Mouse (Mus musculus) stomach, postnatal 0 days (tissue): ENCODE data around the gene Cox5a. TPM values are rescaled to one million over a fixed set of nuclear protein-coding genes. Genes with fewer than 3 reads are reported as not detected.
A peak's percentile ranks its signal among the peaks of the same experiment; 100 is the strongest.

Source experiments
- ATAC-seq: fragments of 200-750 bp; cut with Nextera tagmentation; 2 replicates; pipeline ENCODE4 v1.8.0; 2017; ENCODE audit not compliant: low FRiP score, low TSS enrichment
- DNase-seq: peaks from one replicate; pipeline ENCODE4 v3.0.0-alpha.2; 2016; ENCODE audit warnings: low spot score
- H3K27ac ChIP-seq: fragments of 300-500 bp; sonication (generic); replicated peaks from 2 replicates; pipeline ENCODE4 v1.5.1; 2014; ENCODE audit warnings: mild to moderate bottlenecking, control low read depth
- H3K27me3 ChIP-seq: fragments of 300-500 bp; sonication (generic); 2 replicates; pipeline ENCODE4 v1.6.1; 2014; ENCODE audit warnings: low read length; ENCODE audit not compliant: control insufficient read depth, insufficient read depth
- H3K36me3 ChIP-seq: fragments of 300-500 bp; sonication (generic); 2 replicates; pipeline ENCODE4 v1.6.1; 2014; ENCODE audit warnings: low read length, mixed read lengths; ENCODE audit not compliant: control insufficient read depth, insufficient read depth
- H3K4me1 ChIP-seq: fragments of 300-500 bp; sonication (generic); replicated peaks from 2 replicates; pipeline ENCODE4 v1.6.1; 2014; ENCODE audit warnings: antibody characterized with exemption; ENCODE audit not compliant: control insufficient read depth, insufficient read depth
- H3K4me2 ChIP-seq: fragments of 300-500 bp; sonication (generic); replicated peaks from 2 replicates; pipeline ENCODE4 v1.6.1; 2014; ENCODE audit warnings: low read depth, mild to moderate bottlenecking, control low read depth, moderate library complexity
- H3K4me3 ChIP-seq: fragments of 300-500 bp; sonication (generic); 2 replicates; pipeline ENCODE4 v1.5.1; 2014; ENCODE audit warnings: low read depth, low read length, control low read depth
- H3K9ac ChIP-seq: fragments of 300-500 bp; sonication (generic); 2 replicates; pipeline ENCODE4 v1.6.1; 2014; ENCODE audit warnings: mild to moderate bottlenecking, low read length, control low read depth, mixed read lengths
- H3K9me3 ChIP-seq: fragments of 300-500 bp; sonication (generic); 2 replicates; pipeline ENCODE4 v1.6.1; 2016; ENCODE audit warnings: low read length; ENCODE audit not compliant: control insufficient read depth
- CTCF ChIP-seq: IDR thresholded peaks from 2 replicates; pipeline ENCODE4 v1.5.1; 2016; ENCODE audit warnings: antibody characterized with exemption, low read depth, mild to moderate bottlenecking, moderate library complexity
- EP300 ChIP-seq: optimal IDR thresholded peaks from 2 replicates; pipeline ENCODE3; 2016; ENCODE audit warnings: antibody characterized with exemption
- WGBS: fragments of 180-500 bp; shearing (Covaris S2); extraction: QIAGEN DNeasy Blood & Tissue Kit; methylation state at CpG from one replicate; pipeline ENCODE4 v1.1.7; 2014; 5-methylcytosine and 5-hydroxymethylcytosine counted together
- polyA plus RNA-seq: library from polyadenylated mRNA; unstranded; fragments of >200 nt; fragmentation: Nextera tagmentation; extraction: Ambion mirVana; gene quantifications from 2 replicates; pipeline ENCODE4 v1.2.1, GENCODE M21; 2015

The Cox5a gene
- polyA plus RNA-seq, 1 experiment from 2014 or later: 1,062 TPM

- H3K4me3 ChIP-seq: no peak overlapping the region
- H3K4me1 ChIP-seq: peaks cover 14% of the 10 kb centered on the region
- H3K36me3 ChIP-seq: peaks cover 7% of the 10 kb centered on the region
- TF ChIP-seq CTCF (no peak), EP300 (no peak)
- no peak overlapping the region for H3K4me2 ChIP-seq
- no peaks in the 10 kb centered on the region for H3K27me3 ChIP-seq
- no peak for DNase-seq
- 20% methylated on average over 10 of the region's 10 CpGs for WGBS
- ATAC-seq: no peak
- H3K27ac ChIP-seq: peak overlapping the region; percentile 73
- H3K9ac ChIP-seq: 0 out of 2 replicates have a peak overlapping the region, but pooled peaks have one; percentile 8
- no peaks in the 10 kb centered on the region for H3K9me3 ChIP-seq
These were observed 44.7 kb downstream of the Cox5a start for GRCm38 (mm10) chr9:57565741-57566221.

DNA sequence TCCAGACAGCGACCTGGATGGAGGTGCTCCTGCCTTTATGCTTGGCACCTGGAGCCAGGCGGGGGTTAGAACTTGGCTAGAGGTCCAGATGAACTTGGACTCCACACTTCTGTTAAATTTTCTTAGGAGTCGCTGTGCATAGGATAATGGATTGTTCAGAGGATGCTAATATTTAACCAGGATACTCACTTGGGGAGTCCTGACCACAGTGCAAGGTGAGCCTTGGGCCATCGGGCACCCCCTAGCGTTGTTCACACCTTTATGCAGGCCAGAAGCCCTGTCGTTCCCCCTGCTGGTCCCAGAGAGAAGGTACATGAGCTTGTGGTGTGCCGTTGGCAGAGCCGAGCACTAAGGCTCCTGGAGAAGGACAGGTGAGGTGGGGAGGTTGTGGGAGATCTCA, 45.8 kb downstream of the Cox5a start:
- TF ChIP-seq CTCF (peak; percentile 68), EP300 (no peak)
- no peak overlapping the region for H3K9ac ChIP-seq
- ATAC-seq (peak; percentile 14; the same call in 1 of the 2 replicates), DNase-seq (peak; percentile 48)
- no peak overlapping the region for H3K27ac ChIP-seq
- H3K4me3 ChIP-seq: no peak overlapping the region
- H3K27me3 ChIP-seq: no peaks in the 10 kb centered on the region
- 53% methylated on average over 8 of the region's 8 CpGs for WGBS
- H3K9me3 ChIP-seq: no peaks in the 10 kb centered on the region
- no peak overlapping the region for H3K4me2 ChIP-seq
- peaks cover 10% of the 10 kb centered on the region for H3K4me1 ChIP-seq
- peaks cover 7% of the 10 kb centered on the region for H3K36me3 ChIP-seq

- Histone ChIP-seq H3K27me3 (no peaks in the 10 kb centered on the region), H3K9ac (no peak overlapping the region), H3K36me3 (peaks cover 7% of the 10 kb centered on the region), H3K4me2 (no peak overlapping the region), H3K4me3 (no peak overlapping the region), H3K4me1 (peaks cover 2% of the 10 kb centered on the region), H3K27ac (peak overlapping the region; percentile 18; the same call in 1 of the 2 replicates), H3K9me3 (no peaks in the 10 kb centered on the region)
- DNase-seq (no peak), ATAC-seq (no peak)
- WGBS: 89% methylated on average over 6 of the region's 6 CpGs
- no peak for TF ChIP-seq EP300
- no peak for TF ChIP-seq CTCF
These were observed 47.4 kb downstream of the Cox5a start for GRCm38 (mm10) chr9:57568500-57568899.

GRCm38 (mm10) chr9:57574397-57574796, 53.3 kb downstream of the Cox5a start:
- ATAC-seq (no peak), DNase-seq (no peak)
- no peak for TF ChIP-seq CTCF
- TF ChIP-seq EP300: no peak
- no peaks in the 10 kb centered on the region for H3K4me1 ChIP-seq
- H3K27ac ChIP-seq: no peak overlapping the region
- no peak overlapping the region for H3K9ac ChIP-seq
- no peaks in the 10 kb centered on the region for H3K9me3 ChIP-seq
- no peak overlapping the region for H3K4me2 ChIP-seq
- H3K27me3 ChIP-seq: no peaks in the 10 kb centered on the region
- H3K36me3 ChIP-seq: peaks cover 14% of the 10 kb centered on the region
- H3K4me3 ChIP-seq: no peak overlapping the region

- H3K27ac ChIP-seq: no peak overlapping the region
- ATAC-seq: no peak
- H3K4me1 ChIP-seq: no peaks in the 10 kb centered on the region
- 60% methylated on average over 3 of the region's 3 CpGs for WGBS
- H3K9ac ChIP-seq: no peak overlapping the region
- H3K27me3 ChIP-seq: no peaks in the 10 kb centered on the region
- H3K9me3 ChIP-seq: no peaks in the 10 kb centered on the region
- no peak overlapping the region for H3K4me3 ChIP-seq
- peaks cover 22% of the 10 kb centered on the region for H3K36me3 ChIP-seq
- TF ChIP-seq EP300: no peak
- TF ChIP-seq CTCF: no peak
- DNase-seq: no peak
- H3K4me2 ChIP-seq: no peak overlapping the region
These were observed 54.5 kb downstream of the Cox5a start for GRCm38 (mm10) chr9:57575577-57575976.

DNA sequence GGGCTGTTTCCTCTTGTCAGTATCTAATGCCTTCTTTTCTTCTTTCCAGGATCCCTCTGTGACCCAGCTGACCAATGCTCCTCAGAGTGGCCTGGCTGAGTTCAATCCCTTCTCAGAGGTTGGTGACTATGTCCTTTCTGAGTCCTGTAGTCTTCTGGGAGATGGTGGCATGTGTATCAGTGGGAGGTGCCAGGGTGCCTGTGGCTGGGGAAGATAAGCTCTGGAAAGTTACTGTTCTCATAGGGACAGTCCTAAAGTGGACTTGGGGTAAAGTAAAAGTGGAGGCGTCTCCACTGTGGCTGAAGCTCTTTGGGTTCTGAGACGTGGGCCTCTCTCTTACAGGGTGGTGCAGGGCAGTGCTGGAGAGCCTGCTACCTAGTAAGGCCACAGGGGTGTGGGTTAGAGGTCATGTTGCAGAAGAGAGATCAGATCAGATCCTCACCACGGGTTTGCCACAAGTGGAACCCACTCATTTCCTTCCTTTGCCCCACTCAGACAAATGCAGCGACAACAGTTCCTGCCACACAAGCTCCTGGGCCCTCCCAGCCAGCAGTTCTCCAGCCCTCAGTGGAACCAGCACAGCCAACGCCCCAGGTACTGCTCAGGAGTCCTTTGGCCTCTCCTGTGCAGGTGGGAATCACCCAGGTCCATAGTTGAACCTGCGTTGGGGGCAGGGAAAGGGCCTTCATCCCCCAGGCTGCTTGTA, 56.2 kb downstream of the Cox5a start:
- TF ChIP-seq CTCF (no peak), EP300 (no peak)
- Histone ChIP-seq H3K9me3 (no peaks in the 10 kb centered on the region), H3K27me3 (no peaks in the 10 kb centered on the region), H3K36me3 (peaks cover 31% of the 10 kb centered on the region), H3K9ac (no peak overlapping the region), H3K4me1 (no peaks in the 10 kb centered on the region), H3K4me3 (no peak overlapping the region), H3K27ac (no peak overlapping the region), H3K4me2 (no peak overlapping the region)
- WGBS: 80% methylated on average over 6 of the region's 6 CpGs
- ATAC-seq (peak; percentile 21; the same call in 1 of the 2 replicates), DNase-seq (no peak)

Other genes starting within 250 kb of the Cox5a start
- 14.2 and 16.2 TPM in 2 replicates for gene Ppcdc, start 81.2 kb upstream of the Cox5a start, polyA plus RNA-seq
- 42.4 and 48.7 TPM in 2 replicates for gene Scamp5, start 53.2 kb upstream of the Cox5a start, polyA plus RNA-seq
- gene Rpp25, start 17.2 kb upstream of the Cox5a start, polyA plus RNA-seq: 24.3 and 26.5 TPM in 2 replicates
- 12.4 and 13.0 TPM in 2 replicates for gene Fam219b, start 16.3 kb downstream of the Cox5a start, polyA plus RNA-seq
- 24.6 and 26.1 TPM in 2 replicates for gene Mpi, start 31.5 kb downstream of the Cox5a start, polyA plus RNA-seq
- gene Scamp2, start 39.7 kb downstream of the Cox5a start, polyA plus RNA-seq: 102 and 104 TPM in 2 replicates
- 8.4 and 8.6 TPM in 2 replicates for gene Ulk3, start 68.2 kb downstream of the Cox5a start, polyA plus RNA-seq
- not detected in 2 replicates for gene Cplx3, start 85.0 kb downstream of the Cox5a start, polyA plus RNA-seq
- gene Lman1l, start 99.5 kb downstream of the Cox5a start, polyA plus RNA-seq: not detected in 2 replicates
- gene Csk, start 132.4 kb downstream of the Cox5a start, polyA plus RNA-seq: 20.7 and 23.9 TPM in 2 replicates
- not detected in 2 replicates for gene Cyp1a2, start 162.4 kb downstream of the Cox5a start, polyA plus RNA-seq
- 0.07 and 0.11 TPM in 2 replicates for gene Cyp1a1, start 166.7 kb downstream of the Cox5a start, polyA plus RNA-seq
- 13.6 and 15.2 TPM in 2 replicates for gene Edc3, start 187.3 kb downstream of the Cox5a start, polyA plus RNA-seq
- gene Clk3, start 244.6 kb downstream of the Cox5a start, polyA plus RNA-seq: 29.4 and 38.0 TPM in 2 replicates